Mouse (Mus musculus): Measurements from ENCODE around the gene Rapgef4.

DNA sequence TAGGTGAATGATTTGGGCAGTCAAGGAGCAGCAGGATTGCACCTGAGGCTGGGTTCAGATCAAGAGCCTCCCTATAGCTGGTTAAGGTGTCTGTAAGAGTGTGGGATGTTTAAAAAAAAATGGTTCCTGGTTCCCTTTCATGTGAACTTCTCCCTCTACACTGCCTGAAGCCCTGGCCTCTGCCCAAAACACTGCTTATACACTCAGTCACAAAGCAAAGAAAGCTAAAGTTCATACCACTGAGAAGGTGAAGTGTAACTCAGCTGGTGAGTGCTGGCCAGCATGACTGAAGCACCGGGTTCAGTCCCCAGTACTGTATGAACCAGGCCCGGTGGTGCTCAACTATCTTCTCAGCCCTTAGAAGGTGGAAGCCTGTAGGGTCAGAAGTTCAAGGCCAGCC lies 218.4 kb downstream of the Rapgef4 start:
- TF ChIP-seq CTCF (IDR thresholded peaks at IDR 0.05; ENCODE audit: low read depth, low read length) (no peak), POLR2A (IDR thresholded peaks at IDR 0.05; ENCODE audit: extremely low read depth, insufficient read depth, low read length) (no peak)

All from liver, adult 2 months (tissue).